Mouse (Mus musculus) ES-E14 (cell line): ENCODE measurements around the gene Lzts3.

ENCODE experiments used
- CHD2 ChIP-seq: IDR thresholded peaks from 2 replicates; pipeline ENCODE4 v1.6.1; 2014; ENCODE audit warnings: mild to moderate bottlenecking, low read depth, low read length, inconsistent platforms
- ZNF384 ChIP-seq: IDR thresholded peaks from 2 replicates; pipeline ENCODE4 v1.6.1; 2012; ENCODE audit warnings: low read depth, low read length, inconsistent platforms

DNA sequence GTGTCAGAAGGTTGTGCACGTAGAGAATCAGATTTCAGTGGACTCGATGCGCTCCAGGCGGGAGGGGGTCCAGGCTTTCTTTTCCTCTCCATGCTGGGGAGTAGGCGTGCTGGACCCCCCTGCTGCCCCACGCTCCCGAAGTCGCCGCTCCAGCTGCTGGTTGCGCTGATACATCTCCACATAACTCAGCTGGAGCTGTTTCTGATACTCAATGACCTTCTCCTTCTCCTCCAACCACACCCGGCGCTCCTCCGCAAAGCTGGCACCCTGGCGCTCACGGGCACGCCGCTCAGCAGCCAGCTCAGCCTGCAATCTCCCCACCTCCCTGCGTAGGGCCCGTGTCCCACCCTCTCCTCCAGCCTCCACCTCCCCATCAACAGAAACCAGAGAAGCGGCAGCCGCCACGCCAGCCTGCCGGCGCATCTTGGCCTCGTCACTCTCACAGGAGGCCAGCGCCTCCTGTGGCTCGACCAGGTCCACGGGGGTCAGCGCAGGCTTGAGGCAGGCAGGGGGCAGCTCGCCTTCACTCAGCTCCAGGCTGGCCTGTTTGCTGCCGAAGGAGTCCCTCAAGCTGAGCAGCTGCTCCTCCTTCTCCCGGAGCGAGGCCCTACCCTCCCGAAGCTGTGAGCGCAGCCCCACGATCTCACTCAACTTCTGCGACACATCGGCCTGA lies 7.7 kb downstream of the Lzts3 start:
- TF ChIP-seq CHD2, result no peak
- no peak for TF ChIP-seq ZNF384
